Mouse (Mus musculus) G1E-ER4 (cell line): ENCODE data around the gene Fchsd2. TPM values are rescaled to one million over a fixed set of nuclear protein-coding genes. Genes with fewer than 3 reads are reported as not detected.
A peak's percentile ranks its signal among the peaks of the same experiment; 100 is the strongest.

Experiments
- GATA1 ChIP-seq: IDR thresholded peaks from one replicate; pipeline ENCODE4 v1.8.0; 2012; ENCODE audit warnings: low read length, inconsistent platforms
- polyA plus RNA-seq: library from polyadenylated mRNA; stranded (reverse); fragments of >175 nt; gene quantifications from 2 replicates; pipeline ENCODE4 v1.2.3, GENCODE M21; 2012

Fchsd2 gene
- polyA plus RNA-seq, 1 experiment: 1.5 TPM

- no peak for TF ChIP-seq GATA1
These were observed 3.9 kb downstream of the Fchsd2 start for GRCm38 (mm10) chr7:101096576-101096975.

- no peak for TF ChIP-seq GATA1
These were observed 4.4 kb downstream of the Fchsd2 start for GRCm38 (mm10) chr7:101097084-101097483.

- TF ChIP-seq GATA1: no peak
These were observed 7.3 kb downstream of the Fchsd2 start for GRCm38 (mm10) chr7:101099981-101100380.

GRCm38 (mm10) chr7:101101156-101101691 is 8.6 kb downstream of the Fchsd2 start:
- no peak for TF ChIP-seq GATA1

- no peak for TF ChIP-seq GATA1
These were observed 14.0 kb downstream of the Fchsd2 start for GRCm38 (mm10) chr7:101106666-101107065.

- no peak for TF ChIP-seq GATA1
These were observed 14.6 kb downstream of the Fchsd2 start for GRCm38 (mm10) chr7:101107073-101107810.

- TF ChIP-seq GATA1: no peak
These were observed 15.4 kb downstream of the Fchsd2 start for GRCm38 (mm10) chr7:101107968-101108652.

GRCm38 (mm10) chr7:101108653-101109005 is 16.0 kb downstream of the Fchsd2 start:
- no peak for TF ChIP-seq GATA1

- no peak for TF ChIP-seq GATA1
These were observed 16.6 kb downstream of the Fchsd2 start for GRCm38 (mm10) chr7:101109006-101109855.

GRCm38 (mm10) chr7:101109856-101110350 is 17.2 kb downstream of the Fchsd2 start:
- no peak for TF ChIP-seq GATA1

- no peak for TF ChIP-seq GATA1
These were observed 20.7 kb downstream of the Fchsd2 start for GRCm38 (mm10) chr7:101113410-101113809.

- peak; percentile 56 for TF ChIP-seq GATA1
These were observed 21.7 kb downstream of the Fchsd2 start for GRCm38 (mm10) chr7:101114328-101114727.

- TF ChIP-seq GATA1: no peak
These were observed 26.7 kb downstream of the Fchsd2 start for GRCm38 (mm10) chr7:101119391-101119790.

GRCm38 (mm10) chr7:101123579-101124347 is 31.1 kb downstream of the Fchsd2 start:
- TF ChIP-seq GATA1: no peak

- no peak for TF ChIP-seq GATA1
These were observed 35.1 kb downstream of the Fchsd2 start for GRCm38 (mm10) chr7:101127737-101128136.
